Mouse (Mus musculus) forebrain, embryonic 11.5 days (tissue): Measurements from ENCODE around the gene Grin2a. TPM values are rescaled to one million over a fixed set of nuclear protein-coding genes. Genes with fewer than 3 reads are reported as not detected.

Experiments used
- ATAC-seq: fragments of 200-750 bp; cut with Nextera tagmentation; replicated peaks from 2 replicates; pipeline ENCODE4 v1.8.0; 2017; ENCODE audit warnings: moderate TSS enrichment; ENCODE audit not compliant: low FRiP score
- DNase-seq: peaks from one replicate; pipeline ENCODE4 v3.0.0-alpha.2; 2017; ENCODE audit warnings: low spot score
- H3K27ac ChIP-seq: fragments of 300-500 bp; sonication (generic); 2 replicates; pipeline ENCODE4 v1.5.1; 2014; ENCODE audit warnings: low read depth, low read length
- H3K27me3 ChIP-seq: fragments of 300-500 bp; sonication (generic); 2 replicates; pipeline ENCODE4 v1.6.1; 2014; ENCODE audit warnings: mild to moderate bottlenecking, low read length, mixed read lengths; ENCODE audit not compliant: control insufficient read depth, insufficient read depth
- H3K36me3 ChIP-seq: fragments of 300-500 bp; sonication (generic); 2 replicates; pipeline ENCODE4 v1.6.1; 2014; ENCODE audit warnings: mild to moderate bottlenecking, low read length, moderate library complexity, mixed read lengths; ENCODE audit not compliant: control insufficient read depth, insufficient read depth
- H3K4me1 ChIP-seq: fragments of 300-500 bp; sonication (generic); replicated peaks from 2 replicates; pipeline ENCODE4 v1.6.1; 2014; ENCODE audit warnings: low read length, mixed read lengths; ENCODE audit not compliant: control insufficient read depth, insufficient read depth
- H3K4me2 ChIP-seq: fragments of 300-500 bp; sonication (generic); 2 replicates; pipeline ENCODE4 v1.6.1; 2014; ENCODE audit warnings: low read depth, mild to moderate bottlenecking, low read length, moderate library complexity, mixed read lengths; ENCODE audit not compliant: severe bottlenecking
- H3K4me3 ChIP-seq: fragments of 300-500 bp; sonication (generic); 2 replicates; pipeline ENCODE4 v1.5.1; 2014; ENCODE audit warnings: low read depth, low read length
- H3K9ac ChIP-seq: fragments of 300-500 bp; sonication (generic); 2 replicates; pipeline ENCODE4 v1.6.1; 2014; ENCODE audit warnings: low read length
- H3K9me3 ChIP-seq: fragments of 300-500 bp; sonication (generic); 2 replicates; pipeline ENCODE4 v1.6.1; 2016; ENCODE audit warnings: low read length, mixed read lengths; ENCODE audit not compliant: control insufficient read depth
- WGBS: fragments of 180-500 bp; shearing (Covaris S2); extraction: QIAGEN DNeasy Blood & Tissue Kit; methylation state at CpG from one replicate; pipeline ENCODE4 v1.1.7; 2014; 5-methylcytosine and 5-hydroxymethylcytosine counted together
- polyA plus RNA-seq: library from polyadenylated mRNA; unstranded; fragments of >200 nt; fragmentation: Nextera tagmentation; extraction: Ambion mirVana; gene quantifications from 2 replicates; pipeline ENCODE4 v1.2.1, GENCODE M21; 2014

Gene Grin2a
- polyA plus RNA-seq, 1 experiment from 2014 or later: 0.91 TPM

- Histone ChIP-seq H3K4me3 (no peak overlapping the region), H3K36me3 (no peaks in the 10 kb centered on the region), H3K4me1 (no peaks in the 10 kb centered on the region), H3K9me3 (no peaks in the 10 kb centered on the region), H3K9ac (no peak overlapping the region), H3K27ac (no peak overlapping the region), H3K27me3 (no peaks in the 10 kb centered on the region), H3K4me2 (no peak overlapping the region)
- WGBS: 88% methylated on average over 1 of the region's 1 CpGs
- DNase-seq: no peak
- ATAC-seq: no peak
Measured at GRCm38 (mm10) chr16:10003001-10003400, 7.6 kb upstream of the Grin2a start.

GRCm38 (mm10) chr16:10001601-10002000, 6.2 kb upstream of the Grin2a start:
- DNase-seq: no peak
- Histone ChIP-seq H3K27me3 (no peaks in the 10 kb centered on the region), H3K4me2 (no peak overlapping the region), H3K36me3 (no peaks in the 10 kb centered on the region), H3K27ac (no peak overlapping the region), H3K4me3 (no peak overlapping the region), H3K9ac (no peak overlapping the region), H3K4me1 (no peaks in the 10 kb centered on the region), H3K9me3 (no peaks in the 10 kb centered on the region)
- WGBS: 22% methylated on average over 1 of the region's 1 CpGs
- ATAC-seq: no peak

- no peak for DNase-seq
- no peaks in the 10 kb centered on the region for H3K4me1 ChIP-seq
- no peak overlapping the region for H3K9ac ChIP-seq
- no peak for ATAC-seq
- H3K4me2 ChIP-seq: no peak overlapping the region
- no peaks in the 10 kb centered on the region for H3K9me3 ChIP-seq
- H3K4me3 ChIP-seq: no peak overlapping the region
- peaks cover 13% of the 10 kb centered on the region for H3K27me3 ChIP-seq
- no peak overlapping the region for H3K27ac ChIP-seq
- no peaks in the 10 kb centered on the region for H3K36me3 ChIP-seq
- WGBS: 78% methylated on average over 5 of the region's 5 CpGs
Measured at GRCm38 (mm10) chr16:9999926-10000325, 4.6 kb upstream of the Grin2a start.

- peaks cover 8% of the 10 kb centered on the region for H3K4me1 ChIP-seq
- no peaks in the 10 kb centered on the region for H3K36me3 ChIP-seq
- peaks cover 31% of the 10 kb centered on the region for H3K27me3 ChIP-seq
- no peak overlapping the region for H3K27ac ChIP-seq
- H3K9me3 ChIP-seq: no peaks in the 10 kb centered on the region
- H3K9ac ChIP-seq: no peak overlapping the region
- no peak overlapping the region for H3K4me2 ChIP-seq
- ATAC-seq (no peak), DNase-seq (no peak)
- H3K4me3 ChIP-seq: no peak overlapping the region
Measured at GRCm38 (mm10) chr16:9997931-9998330, 2.6 kb upstream of the Grin2a start.

- Histone ChIP-seq H3K27ac (no peak overlapping the region), H3K4me1 (peaks cover 8% of the 10 kb centered on the region), H3K4me2 (peak overlapping the region; percentile 82), H3K9ac (no peak overlapping the region), H3K4me3 (peak overlapping the region; percentile 37), H3K36me3 (no peaks in the 10 kb centered on the region), H3K27me3 (peaks cover 46% of the 10 kb centered on the region), H3K9me3 (no peaks in the 10 kb centered on the region)
- ATAC-seq: no peak
- 31% methylated on average over 13 of the region's 13 CpGs for WGBS
- DNase-seq: no peak
Measured at GRCm38 (mm10) chr16:9995814-9996210, 452 bp upstream of the Grin2a start.

- ATAC-seq (peak; percentile 37), DNase-seq (peak; percentile 70)
- H3K9ac ChIP-seq: peak overlapping the region; percentile 50
- peaks cover 8% of the 10 kb centered on the region for H3K4me1 ChIP-seq
- WGBS: under 1% methylated on average over 45 of the region's 51 CpGs
- peak overlapping the region; percentile 37 for H3K4me3 ChIP-seq
- H3K9me3 ChIP-seq: no peaks in the 10 kb centered on the region
- peak overlapping the region; percentile 82 for H3K4me2 ChIP-seq
- H3K27ac ChIP-seq: no peak overlapping the region
- peaks cover 46% of the 10 kb centered on the region for H3K27me3 ChIP-seq
- H3K36me3 ChIP-seq: no peaks in the 10 kb centered on the region
Measured at GRCm38 (mm10) chr16:9994041-9994950, 1.1 kb downstream of the Grin2a start.

GRCm38 (mm10) chr16:9993255-9994040, 1.9 kb downstream of the Grin2a start:
- WGBS: under 1% methylated on average over 39 of the region's 39 CpGs

GRCm38 (mm10) chr16:9992773-9993221, 2.6 kb downstream of the Grin2a start:
- no peaks in the 10 kb centered on the region for H3K9me3 ChIP-seq
- ATAC-seq (no peak; the same call in 1 of the 2 replicates), DNase-seq (peak; percentile 60)
- peaks cover 46% of the 10 kb centered on the region for H3K27me3 ChIP-seq
- peak overlapping the region; percentile 37 for H3K4me3 ChIP-seq
- no peak overlapping the region for H3K27ac ChIP-seq
- 2% methylated on average over 17 of the region's 17 CpGs for WGBS
- no peak overlapping the region for H3K9ac ChIP-seq
- H3K4me1 ChIP-seq: peaks cover 8% of the 10 kb centered on the region
- no peaks in the 10 kb centered on the region for H3K36me3 ChIP-seq
- peak overlapping the region; percentile 82 for H3K4me2 ChIP-seq

More at GRCm38 (mm10) chr16:9993255-9994040, 1.9 kb downstream of the Grin2a start:
- Histone ChIP-seq H3K4me3 (peak overlapping the region; percentile 37), H3K4me2 (peak overlapping the region; percentile 82), H3K36me3 (no peaks in the 10 kb centered on the region), H3K9me3 (no peaks in the 10 kb centered on the region), H3K9ac (peak overlapping the region; percentile 50), H3K27me3 (peaks cover 46% of the 10 kb centered on the region), H3K4me1 (peaks cover 8% of the 10 kb centered on the region), H3K27ac (no peak overlapping the region)
- ATAC-seq (peak; percentile 77), DNase-seq (peak; percentile 84)
